Mouse (Mus musculus) G1E (cell line): ENCODE data around the gene Sox12.

Experiments used
- CTCF ChIP-seq: IDR thresholded peaks from 2 replicates; pipeline ENCODE4 v1.5.1; 2012; ENCODE audit warnings: low read depth, low read length, inconsistent platforms, mixed read lengths
- GATA1 ChIP-seq: IDR thresholded peaks from 2 replicates; pipeline ENCODE4 v1.6.1; 2012; ENCODE audit warnings: borderline replicate concordance, low read length, inconsistent platforms, mixed read lengths
- GATA2 ChIP-seq: IDR thresholded peaks from 2 replicates; pipeline ENCODE4 v1.6.1; 2012; ENCODE audit warnings: low read depth, low read length, inconsistent platforms, borderline replicate concordance
- POLR2AphosphoS5 ChIP-seq: IDR thresholded peaks from 2 replicates; pipeline ENCODE4 v1.6.1; 2012; ENCODE audit warnings: low read depth, low read length, inconsistent platforms; ENCODE audit not compliant: insufficient replicate concordance
- TAL1 ChIP-seq: conservative IDR thresholded peaks from 2 replicates; pipeline ENCODE4 v1.6.1; 2012; ENCODE audit warnings: low read depth, low read length, inconsistent platforms, mixed read lengths

DNA sequence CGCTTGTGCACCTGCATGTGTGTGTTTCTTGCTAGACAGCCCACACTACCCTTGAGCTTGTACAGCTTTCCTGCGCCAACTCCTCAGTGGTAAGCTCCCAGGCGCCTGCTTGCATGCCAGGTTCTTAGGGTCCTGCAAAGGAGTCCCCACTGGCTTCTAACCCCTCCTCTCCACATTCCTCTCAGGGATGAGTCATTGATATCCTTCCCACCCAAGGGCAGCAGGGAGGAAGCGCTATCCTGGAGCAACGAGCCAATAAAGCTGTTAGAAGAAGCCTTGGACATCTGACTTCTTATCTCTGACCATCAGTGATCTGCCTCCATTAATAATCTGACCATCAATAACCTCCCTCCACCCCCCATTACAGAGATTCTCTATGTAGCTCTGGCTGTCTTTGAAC is 29.9 kb downstream of the Sox12 start:
- no peak for TF ChIP-seq CTCF
- TF ChIP-seq TAL1 = no peak
- no peak for TF ChIP-seq POLR2AphosphoS5
- no peak for TF ChIP-seq GATA1
- TF ChIP-seq GATA2 = no peak
